Comparison of ENCODE assay signal across 11 mouse cellular contexts in the genomic region with DNA sequence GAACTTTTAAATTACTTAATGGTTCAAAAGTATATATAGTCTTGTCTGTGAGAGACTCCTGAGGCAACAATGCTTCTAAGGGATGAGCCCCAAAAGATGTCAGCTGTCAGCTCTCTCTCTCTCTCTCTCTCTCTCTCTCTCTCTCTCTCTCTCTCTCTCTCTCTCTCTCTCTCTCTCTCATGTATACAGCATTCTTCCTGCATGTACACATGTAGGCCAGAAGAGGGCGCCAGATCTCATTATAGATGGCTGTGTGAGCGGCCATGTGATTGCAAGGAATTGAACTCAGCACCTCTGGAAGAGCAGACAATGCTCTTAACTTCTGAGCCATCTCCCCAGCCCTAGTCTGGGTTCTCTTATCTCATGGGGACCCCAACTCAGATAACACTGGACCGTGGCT. TPM values are rescaled to one million over a fixed set of nuclear protein-coding genes. Genes with fewer than 3 reads are reported as not detected.
A peak's percentile ranks its signal among the peaks of the same experiment; 100 is the strongest.
DNase-seq lines count a peak whose midpoint lies in the region; ATAC-seq and TF ChIP-seq lines count a peak whose summit lies in the region.
"Had no signal": no experiment of that assay in that cellular context is flagged by ENCODE, and none has a peak within 500 bp of the region (broad histone marks: within the 10 kb centered on the region; RNA-seq: fewer than 3 reads in every experiment).

No protein-coding gene starts in this region.

- H3K9ac ChIP-seq in kidney, postnatal 0 days (ENCODE audit: low read depth, low read length) = no peak overlapping the region
- no peak overlapping the region for H3K9ac ChIP-seq in ES-E14 (ENCODE audit: insufficient read depth, low read depth, low read length, poor library complexity, severe bottlenecking)
- H3K9ac ChIP-seq in hindbrain, embryonic 11.5 days (ENCODE audit: low read depth, low read length) = no peak overlapping the region
- H3K9ac ChIP-seq: heart, embryonic 15.5 days had no signal

- 79% methylated on average over 3 of the region's 3 CpGs for WGBS in kidney, postnatal 0 days
- 78% methylated on average over 3 of the region's 3 CpGs for WGBS in forebrain, embryonic 10.5 days
- WGBS in hindbrain, embryonic 11.5 days = 73% methylated on average over 3 of the region's 3 CpGs

- ATAC-seq in kidney, postnatal 0 days (replicated peaks; ENCODE audit: low FRiP score, low read depth) = no peak
- no peak for ATAC-seq in hindbrain, embryonic 11.5 days (ENCODE audit: low FRiP score)

- no peak overlapping the region for H3K4me3 ChIP-seq in kidney, postnatal 0 days (replicated peaks; ENCODE audit: low read depth, low read length)
- H3K4me3 ChIP-seq in ES-E14 (ENCODE audit: insufficient read depth in 1 of 2, low read depth in 1 of 2, low read length in 2 of 2, poor library complexity in 1 of 2, severe bottlenecking in 1 of 2) = no peak overlapping the region
- no peak overlapping the region for H3K4me3 ChIP-seq in forebrain, embryonic 10.5 days
- no peak overlapping the region for H3K4me3 ChIP-seq in hindbrain, embryonic 11.5 days (ENCODE audit: low read depth, low read length)
- H3K4me3 ChIP-seq: heart, embryonic 15.5 days had no signal

- H3K4me2 ChIP-seq in kidney, postnatal 0 days (ENCODE audit: low read length) = no peak overlapping the region
- H3K4me2 ChIP-seq in hindbrain, embryonic 11.5 days (replicated peaks; ENCODE audit: low read depth, low read length) = no peak overlapping the region
- H3K4me2 ChIP-seq: heart, embryonic 15.5 days had no signal

- no peaks in the 10 kb centered on the region for H3K27me3 ChIP-seq in kidney, postnatal 0 days (ENCODE audit: insufficient read depth, low read length)
- no peaks in the 10 kb centered on the region for H3K27me3 ChIP-seq in forebrain, embryonic 10.5 days (ENCODE audit: poor library complexity, severe bottlenecking)
- H3K27me3 ChIP-seq in hindbrain, embryonic 11.5 days (ENCODE audit: control insufficient read depth, insufficient read depth, low read length) = no peaks in the 10 kb centered on the region
- H3K27me3 ChIP-seq: heart, embryonic 15.5 days had no signal

- no peak for DNase-seq in kidney, postnatal 0 days (ENCODE audit: low spot score)
- no peak for DNase-seq in kidney, adult 8-10 months
- DNase-seq in ES-E14 (ENCODE audit: low read depth, low spot score) = peak; percentile 38
- DNase-seq in induced T-regulatory cell, adult 2 months (ENCODE audit: low read depth) = peak; percentile 79
- peak; percentile 16 for DNase-seq in retina, postnatal 1 day
- no peak for DNase-seq in right cerebral cortex, postnatal 10 days (ENCODE audit: low spot score in 2 of 2)
- DNase-seq in forebrain, embryonic 10.5 days (ENCODE audit: extremely low spot score, low spot score) = no peak
- DNase-seq in hindbrain, embryonic 11.5 days (ENCODE audit: low spot score) = no peak
- DNase-seq: adrenal gland, postnatal 25 days; midbrain, embryonic 14.5 days had no signal

- H3K36me3 ChIP-seq in kidney, postnatal 0 days (ENCODE audit: insufficient read depth, low read length) = no peaks in the 10 kb centered on the region
- no peaks in the 10 kb centered on the region for H3K36me3 ChIP-seq in ES-E14 (ENCODE audit: control insufficient read depth, insufficient read depth, low read length, poor library complexity, severe bottlenecking)
- H3K36me3 ChIP-seq in forebrain, embryonic 10.5 days (replicated peaks) = peaks cover 5% of the 10 kb centered on the region
- H3K36me3 ChIP-seq in hindbrain, embryonic 11.5 days (ENCODE audit: control insufficient read depth, insufficient read depth, low read length) = no peaks in the 10 kb centered on the region
- H3K36me3 ChIP-seq: heart, embryonic 15.5 days had no signal

- no peaks in the 10 kb centered on the region for H3K4me1 ChIP-seq in kidney, postnatal 0 days (replicated peaks; ENCODE audit: insufficient read depth, low read length)
- no peaks in the 10 kb centered on the region for H3K4me1 ChIP-seq in ES-E14 (ENCODE audit: control insufficient read depth in 2 of 2, insufficient read depth in 2 of 2, low read length in 2 of 2, poor library complexity in 1 of 2)
- H3K4me1 ChIP-seq in forebrain, embryonic 10.5 days = no peaks in the 10 kb centered on the region
- no peaks in the 10 kb centered on the region for H3K4me1 ChIP-seq in hindbrain, embryonic 11.5 days (replicated peaks; ENCODE audit: control insufficient read depth, insufficient read depth, low read length)
- H3K4me1 ChIP-seq: heart, embryonic 15.5 days had no signal

- no peaks in the 10 kb centered on the region for H3K9me3 ChIP-seq in kidney, postnatal 0 days (replicated peaks; ENCODE audit: low read length)
- H3K9me3 ChIP-seq in ES-E14 (ENCODE audit: control insufficient read depth, insufficient read depth, low read depth, low read length) = no peaks in the 10 kb centered on the region
- H3K9me3 ChIP-seq in forebrain, embryonic 10.5 days = no peaks in the 10 kb centered on the region
- no peaks in the 10 kb centered on the region for H3K9me3 ChIP-seq in hindbrain, embryonic 11.5 days (ENCODE audit: control insufficient read depth, low read length)
- H3K9me3 ChIP-seq: heart, embryonic 15.5 days had no signal

- TF ChIP-seq CTCF in kidney, postnatal 0 days (IDR thresholded peaks at IDR 0.05; ENCODE audit: low read depth) = peak; percentile 50

- in situ Hi-C loops in ES-E14 (cut with MboI; ENCODE audit: low sequenced_read_pairs in 2 of 2, unreplicated experiment in 2 of 2) = no loop called here

- no peak overlapping the region for H3K27ac ChIP-seq in kidney, postnatal 0 days
- H3K27ac ChIP-seq in ES-E14 (ENCODE audit: insufficient read depth, low read depth, low read length, poor library complexity, severe bottlenecking) = no peak overlapping the region
- H3K27ac ChIP-seq in forebrain, embryonic 10.5 days = no peak overlapping the region
- no peak overlapping the region for H3K27ac ChIP-seq in hindbrain, embryonic 11.5 days (ENCODE audit: low read depth, low read length)
- H3K27ac ChIP-seq: heart, embryonic 15.5 days had no signal

TF ChIP-seq in ES-E14, 5 proteins besides CTCF, POLR2A, EP300 and RAD21:
- TF ChIP-seq CHD2 (IDR thresholded peaks at IDR 0.05; ENCODE audit: low read depth, low read length) (no peak), HCFC1 (IDR thresholded peaks at IDR 0.05; ENCODE audit: borderline replicate concordance, insufficient read depth, low read length) (no peak), ZNF384 (IDR thresholded peaks at IDR 0.05; ENCODE audit: low read depth, low read length) (no peak), MAFK (IDR thresholded peaks at IDR 0.05; ENCODE audit: insufficient read depth, low read depth, low read length) (no peak), ZC3H11A (IDR thresholded peaks at IDR 0.05; ENCODE audit: borderline replicate concordance, low read depth, low read length) (no peak)

RNA-seq across cellular contexts. Expression of gene Zcrb1, which starts 19.0 kb away (rescaled TPM):
- polyA plus RNA-seq in kidney, postnatal 0 days (2015; fragmentation: Nextera tagmentation; extraction: Ambion mirVana) = 131 and 136 TPM in 2 replicates
- total RNA-seq in ES-E14 (2012; rRNA removed) = 23.1 and 34.8 TPM in 2 replicates
- polyA plus RNA-seq in forebrain, embryonic 10.5 days (2016; fragmentation: Nextera tagmentation; extraction: Ambion mirVana) = 146 and 151 TPM in 2 replicates
- 161 and 175 TPM in 2 replicates for polyA plus RNA-seq in hindbrain, embryonic 11.5 days (2014; fragmentation: Nextera tagmentation; extraction: Ambion mirVana)

RNA-seq across cellular contexts. Expression of gene Pphln1, which starts 19.0 kb away (rescaled TPM):
- 32.4 and 35.9 TPM in 2 replicates for polyA plus RNA-seq in kidney, postnatal 0 days (2015; fragmentation: Nextera tagmentation; extraction: Ambion mirVana)
- total RNA-seq in ES-E14 (2012; rRNA removed) = 23.4 and 34.9 TPM in 2 replicates
- polyA plus RNA-seq in forebrain, embryonic 10.5 days (2016; fragmentation: Nextera tagmentation; extraction: Ambion mirVana) = 102 and 103 TPM in 2 replicates
- 53.9 and 68.7 TPM in 2 replicates for polyA plus RNA-seq in hindbrain, embryonic 11.5 days (2014; fragmentation: Nextera tagmentation; extraction: Ambion mirVana)

RNA-seq across cellular contexts. Expression of gene Yaf2, which starts 42.4 kb away (rescaled TPM):
- 105 and 106 TPM in 2 replicates for polyA plus RNA-seq in kidney, postnatal 0 days (2015; fragmentation: Nextera tagmentation; extraction: Ambion mirVana)
- total RNA-seq in ES-E14 (2012; rRNA removed) = 7.3 and 19.8 TPM in 2 replicates
- 91.2 and 109 TPM in 2 replicates for polyA plus RNA-seq in forebrain, embryonic 10.5 days (2016; fragmentation: Nextera tagmentation; extraction: Ambion mirVana)
- polyA plus RNA-seq in hindbrain, embryonic 11.5 days (2014; fragmentation: Nextera tagmentation; extraction: Ambion mirVana) = 130 and 138 TPM in 2 replicates

Comparison
In these comparisons a context has a peak if more than half of its experiments do, and no peak if none do; other contexts are left out.
1. DNase-seq: peak in ES-E14 (single experiment), induced T-regulatory cell, adult 2 months (single experiment) and retina, postnatal 1 day (single experiment); none in kidney, postnatal 0 days (single experiment), kidney, adult 8-10 months (0 of 2), right cerebral cortex, postnatal 10 days (0 of 2), forebrain, embryonic 10.5 days (single experiment) and hindbrain, embryonic 11.5 days (single experiment).